Mouse (Mus musculus): ENCODE measurements at regions not wholly inside any gene's neighbourhood (a gene's known extent, or its start where the extent isn't known, plus 50 kb on each side); places are given as distances from the start of the nearest gene placed in this dataset.

- DNase-seq (ENCODE audit: extremely low spot score, low spot score): peak; percentile 13
Measured at GRCm38 (mm10) chr3:52815497-52815896, 201.5 kb downstream of the Cog6 start.

GRCm38 (mm10) chr3:52802324-52802723 lies 214.7 kb downstream of the Cog6 start:
- DNase-seq (ENCODE audit: extremely low spot score, low spot score): no peak

- DNase-seq (ENCODE audit: extremely low spot score, low spot score): no peak
Measured at GRCm38 (mm10) chr3:52801446-52801845, 215.6 kb downstream of the Cog6 start.

- no peak for DNase-seq (ENCODE audit: extremely low spot score, low spot score)
Measured at GRCm38 (mm10) chr3:52800673-52801072, 216.4 kb downstream of the Cog6 start.

GRCm38 (mm10) chr3:52797801-52798200 lies 219.2 kb downstream of the Cog6 start:
- peak; percentile 7 for DNase-seq (ENCODE audit: extremely low spot score, low spot score)

GRCm38 (mm10) chr3:52797164-52797563 lies 219.9 kb downstream of the Cog6 start:
- no peak for DNase-seq (ENCODE audit: extremely low spot score, low spot score)

- no peak for DNase-seq (ENCODE audit: extremely low spot score, low spot score)
Measured at GRCm38 (mm10) chr3:52794218-52794617, 222.8 kb downstream of the Cog6 start.

- no peak for DNase-seq (ENCODE audit: extremely low spot score, low spot score)
Measured at GRCm38 (mm10) chr3:52792801-52793200, 224.2 kb downstream of the Cog6 start.

GRCm38 (mm10) chr3:52792121-52792520 lies 224.9 kb downstream of the Cog6 start:
- no peak for DNase-seq (ENCODE audit: extremely low spot score, low spot score)

- no peak for DNase-seq (ENCODE audit: extremely low spot score, low spot score)
Measured at GRCm38 (mm10) chr3:52790942-52791341, 226.1 kb downstream of the Cog6 start.

- DNase-seq (ENCODE audit: extremely low spot score, low spot score): no peak
Measured at GRCm38 (mm10) chr3:52787964-52788760, 228.9 kb downstream of the Cog6 start.

- no peak for DNase-seq (ENCODE audit: extremely low spot score, low spot score)
Measured at GRCm38 (mm10) chr3:52785595-52785994, 231.4 kb downstream of the Cog6 start.

- DNase-seq (ENCODE audit: extremely low spot score, low spot score): no peak
Measured at GRCm38 (mm10) chr3:52784476-52784875, 232.6 kb downstream of the Cog6 start.

GRCm38 (mm10) chr3:52782576-52782975 lies 234.5 kb downstream of the Cog6 start:
- no peak for DNase-seq (ENCODE audit: extremely low spot score, low spot score)

- DNase-seq (ENCODE audit: extremely low spot score, low spot score): no peak
Measured at GRCm38 (mm10) chr3:52781521-52781920, 235.5 kb downstream of the Cog6 start.

- no peak for DNase-seq (ENCODE audit: extremely low spot score, low spot score)
Measured at GRCm38 (mm10) chr3:52780356-52780755, 236.7 kb downstream of the Cog6 start.

GRCm38 (mm10) chr3:52775875-52776274 lies 241.2 kb downstream of the Cog6 start:
- DNase-seq (ENCODE audit: extremely low spot score, low spot score): no peak

GRCm38 (mm10) chr3:52775156-52775555 lies 241.9 kb downstream of the Cog6 start:
- no peak for DNase-seq (ENCODE audit: extremely low spot score, low spot score)

- no peak for DNase-seq (ENCODE audit: extremely low spot score, low spot score)
Measured at GRCm38 (mm10) chr3:52774734-52775133, 242.3 kb downstream of the Cog6 start.

- DNase-seq (ENCODE audit: extremely low spot score, low spot score): no peak
Measured at GRCm38 (mm10) chr3:52767276-52767675, 249.8 kb downstream of the Cog6 start.

GRCm38 (mm10) chr3:52766841-52767240 lies 250.2 kb downstream of the Cog6 start:
- DNase-seq (ENCODE audit: extremely low spot score, low spot score): no peak

GRCm38 (mm10) chr3:52764166-52764565 lies 252.9 kb downstream of the Cog6 start:
- no peak for DNase-seq (ENCODE audit: extremely low spot score, low spot score)

- DNase-seq (ENCODE audit: extremely low spot score, low spot score): no peak
Measured at GRCm38 (mm10) chr3:52763660-52764059, 253.4 kb downstream of the Cog6 start.
